Mouse (Mus musculus) retina, postnatal 1 day (tissue): ENCODE results near the gene Adcy1.
A peak's percentile ranks its signal among the peaks of the same experiment; 100 is the strongest.

ENCODE experiments used
- DNase-seq: peaks from one replicate; pipeline ENCODE4 v3.0.0-alpha.2; 2012

Adcy1 gene

GRCm38 (mm10) chr11:7138370-7138769 is 75.1 kb downstream of the Adcy1 start:
- no peak for DNase-seq

GRCm38 (mm10) chr11:7140449-7140848 is 77.2 kb downstream of the Adcy1 start:
- peak; percentile 70 for DNase-seq

- no peak for DNase-seq
These were observed 79.4 kb downstream of the Adcy1 start for GRCm38 (mm10) chr11:7142725-7143124.

- DNase-seq, result peak; percentile 25
These were observed 81.1 kb downstream of the Adcy1 start for GRCm38 (mm10) chr11:7144369-7144768.

GRCm38 (mm10) chr11:7145221-7145620 is 81.9 kb downstream of the Adcy1 start:
- DNase-seq, result no peak

GRCm38 (mm10) chr11:7147536-7147935 is 84.2 kb downstream of the Adcy1 start:
- DNase-seq, result no peak

- DNase-seq, result no peak
These were observed 84.7 kb downstream of the Adcy1 start for GRCm38 (mm10) chr11:7147945-7148344.

- DNase-seq, result no peak
These were observed 86.2 kb downstream of the Adcy1 start for GRCm38 (mm10) chr11:7149471-7149870.

- no peak for DNase-seq
These were observed 87.2 kb downstream of the Adcy1 start for GRCm38 (mm10) chr11:7150511-7150910.

- no peak for DNase-seq
These were observed 89.1 kb downstream of the Adcy1 start for GRCm38 (mm10) chr11:7152371-7152770.

GRCm38 (mm10) chr11:7153081-7153480 is 89.8 kb downstream of the Adcy1 start:
- DNase-seq, result no peak

- no peak for DNase-seq
These were observed 93.1 kb downstream of the Adcy1 start for GRCm38 (mm10) chr11:7156427-7156826.

GRCm38 (mm10) chr11:7158196-7158595 is 94.9 kb downstream of the Adcy1 start:
- no peak for DNase-seq

GRCm38 (mm10) chr11:7160146-7160545 is 96.9 kb downstream of the Adcy1 start:
- DNase-seq, result no peak

GRCm38 (mm10) chr11:7160637-7161101 is 97.4 kb downstream of the Adcy1 start:
- no peak for DNase-seq

- DNase-seq, result peak; percentile 69
These were observed 98.3 kb downstream of the Adcy1 start for GRCm38 (mm10) chr11:7161502-7162174.

- DNase-seq, result peak; percentile 25
These were observed 101.1 kb downstream of the Adcy1 start for GRCm38 (mm10) chr11:7164416-7164815.

GRCm38 (mm10) chr11:7169645-7170044 is 106.4 kb downstream of the Adcy1 start:
- no peak for DNase-seq

GRCm38 (mm10) chr11:7173664-7174063 is 110.4 kb downstream of the Adcy1 start:
- no peak for DNase-seq

GRCm38 (mm10) chr11:7178724-7179123 is 115.4 kb downstream of the Adcy1 start:
- DNase-seq, result no peak

- DNase-seq, result no peak
These were observed 116.0 kb downstream of the Adcy1 start for GRCm38 (mm10) chr11:7179276-7179675.

- DNase-seq, result peak; percentile 72
These were observed 119.2 kb downstream of the Adcy1 start for GRCm38 (mm10) chr11:7182409-7183042.

GRCm38 (mm10) chr11:7184420-7184819 is 121.1 kb downstream of the Adcy1 start:
- DNase-seq, result no peak

- no peak for DNase-seq
These were observed 124.2 kb downstream of the Adcy1 start for GRCm38 (mm10) chr11:7187472-7187871.

- DNase-seq, result no peak
These were observed 125.2 kb downstream of the Adcy1 start, which contains the start of gene Gm11985 for GRCm38 (mm10) chr11:7188469-7188868. Gene Gm11985, minus strand, starts transcription at chr11:7188569.
